Mouse (Mus musculus) limb, embryonic 14.5 days (tissue): ENCODE data around the gene Mia2. TPM values are rescaled to one million over a fixed set of nuclear protein-coding genes. Genes with fewer than 3 reads are reported as not detected.

ENCODE experiments used
- ATAC-seq: fragments of 200-750 bp; cut with Nextera tagmentation; 2 replicates; pipeline ENCODE4 v1.8.0; 2017; ENCODE audit warnings: low read depth, moderate number of reproducible peaks, moderate TSS enrichment; ENCODE audit not compliant: low FRiP score
- DNase-seq: peaks from one replicate; pipeline ENCODE4 v3.0.0-alpha.2; 2015; ENCODE audit warnings: low spot score
- H3K27ac ChIP-seq: fragments of 300-500 bp; sonication (generic); replicated peaks from 2 replicates; pipeline ENCODE4 v1.5.1; 2014; ENCODE audit warnings: low read depth, mild to moderate bottlenecking, low read length, moderate library complexity, mixed read lengths
- H3K27me3 ChIP-seq: fragments of 300-500 bp; sonication (generic); 2 replicates; pipeline ENCODE4 v1.6.1; 2014; ENCODE audit warnings: low read length, mixed read lengths; ENCODE audit not compliant: control insufficient read depth, insufficient read depth
- H3K36me3 ChIP-seq: fragments of 300-500 bp; sonication (generic); 2 replicates; pipeline ENCODE4 v1.6.1; 2014; ENCODE audit warnings: mild to moderate bottlenecking, low read length, moderate library complexity, mixed read lengths; ENCODE audit not compliant: control insufficient read depth, insufficient read depth
- H3K4me1 ChIP-seq: fragments of 300-500 bp; sonication (generic); 2 replicates; pipeline ENCODE4 v1.6.1; 2014; ENCODE audit warnings: antibody characterized with exemption, low read length, mixed read lengths; ENCODE audit not compliant: control insufficient read depth, insufficient read depth
- H3K4me2 ChIP-seq: fragments of 300-500 bp; sonication (generic); replicated peaks from 2 replicates; pipeline ENCODE4 v1.6.1; 2014; ENCODE audit warnings: low read depth, mild to moderate bottlenecking, low read length, moderate library complexity; ENCODE audit not compliant: severe bottlenecking
- H3K4me3 ChIP-seq: fragments of 300-500 bp; sonication (generic); replicated peaks from 2 replicates; pipeline ENCODE4 v1.5.1; 2014; ENCODE audit warnings: low read length
- H3K9ac ChIP-seq: fragments of 300-500 bp; sonication (generic); 2 replicates; pipeline ENCODE4 v1.6.1; 2014; ENCODE audit warnings: mild to moderate bottlenecking, low read depth, low read length, moderate library complexity; ENCODE audit not compliant: severe bottlenecking
- H3K9me3 ChIP-seq: fragments of 300-500 bp; sonication (generic); 2 replicates; pipeline ENCODE4 v1.6.1; 2016; ENCODE audit warnings: low read length; ENCODE audit not compliant: control insufficient read depth
- POLR2A ChIP-seq: fragments of 200-500 bp; IDR thresholded peaks from 2 replicates; pipeline ENCODE4 v1.8.0; 2012; ENCODE audit warnings: inconsistent platforms, mild to moderate bottlenecking, moderate library complexity, borderline replicate concordance; ENCODE audit not compliant: insufficient read depth, insufficient read length; ENCODE audit errors: extremely low read depth
- WGBS: fragments of 180-500 bp; shearing (Covaris S2); extraction: QIAGEN DNeasy Blood & Tissue Kit; methylation state at CpG from one replicate; pipeline ENCODE4 v1.1.7; 2014; 5-methylcytosine and 5-hydroxymethylcytosine counted together
- polyA plus RNA-seq, 2 experiments: library from polyadenylated mRNA; depleted of rRNA in 1 of 2; stranded (reverse) in 1 of 2; unstranded in 1 of 2; fragments of >200 nt; fragmentation: Nextera tagmentation in 1 of 2; extraction: Ambion mirVana in 1 of 2; gene quantifications; 2 replicates each; pipeline versions ENCODE4 v1.2.1 to v1.2.3; 2012 to 2014

Gene Mia2
- polyA plus RNA-seq, 2 experiments, result 59.1 to 61.8 TPM

DNA sequence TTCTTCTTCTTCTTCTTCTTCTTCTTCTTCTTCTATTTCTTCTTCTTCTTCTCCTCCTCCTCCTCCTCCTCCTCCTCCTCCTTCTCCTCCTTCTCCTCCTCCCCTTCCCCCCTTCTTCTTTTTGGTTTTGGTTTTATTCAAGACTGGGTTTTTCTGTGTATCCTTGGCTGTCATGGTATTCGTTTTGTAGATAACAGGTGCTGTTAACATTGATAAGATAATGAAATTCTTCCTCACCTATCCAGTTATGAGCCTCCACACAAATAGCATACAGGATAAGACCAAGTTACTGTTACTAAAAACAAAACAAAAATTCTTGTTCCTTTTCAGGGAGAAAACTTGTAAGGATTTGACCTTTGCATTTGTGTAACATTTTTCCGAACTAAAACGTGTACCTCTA lies 29.8 kb upstream of the Mia2 start:
- H3K9ac ChIP-seq, result 0 out of 2 replicates have a peak overlapping the region, but pooled peaks have one; percentile 56
- peak overlapping the region; percentile 81 for H3K27ac ChIP-seq

GRCm38 (mm10) chr12:59066448-59067077 lies 29.0 kb upstream of the Mia2 start, which contains the start of gene Pnn:
TSS of gene Pnn (plus strand) at chr12:59066884.
- no peaks in the 10 kb centered on the region for H3K9me3 ChIP-seq
- ATAC-seq (peak; percentile 99), DNase-seq (peak; percentile 98)
- H3K27me3 ChIP-seq, result no peaks in the 10 kb centered on the region
- H3K4me3 ChIP-seq, result peak within 1 kb of the TSS; percentile 77
- peak; percentile 78; the same call in 1 of the 2 replicates for TF ChIP-seq POLR2A
- WGBS, result under 1% methylated on average over 43 of the region's 43 CpGs
- H3K36me3 ChIP-seq, result peaks cover 35% of the 10 kb centered on the region
- H3K4me2 ChIP-seq, result peak within 1 kb of the TSS; percentile 72
- H3K27ac ChIP-seq, result peak within 1 kb of the TSS; percentile 81
- H3K9ac ChIP-seq, result peak within 1 kb of the TSS; percentile 96
- 0 out of 2 replicates have a peak, but pooled peaks cover 2% of the 10 kb centered on the region for H3K4me1 ChIP-seq

More for the DNA sequence above, 29.8 kb upstream of the Mia2 start:
- no peak for DNase-seq
- Histone ChIP-seq H3K4me1 (0 out of 2 replicates have a peak, but pooled peaks cover 2% of the 10 kb centered on the region), H3K36me3 (peaks cover 27% of the 10 kb centered on the region), H3K9me3 (no peaks in the 10 kb centered on the region), H3K27me3 (no peaks in the 10 kb centered on the region), H3K4me2 (peak overlapping the region; percentile 62), H3K4me3 (peak overlapping the region; percentile 77)
- no peak for TF ChIP-seq POLR2A
- ATAC-seq, result no peak
- WGBS, result 76% methylated on average over 3 of the region's 3 CpGs

GRCm38 (mm10) chr12:59067095-59067494 lies 28.5 kb upstream of the Mia2 start:
- Histone ChIP-seq H3K4me1 (0 out of 2 replicates have a peak, but pooled peaks cover 2% of the 10 kb centered on the region), H3K27ac (peak overlapping the region; percentile 78), H3K4me2 (peak overlapping the region; percentile 72), H3K9me3 (no peaks in the 10 kb centered on the region), H3K36me3 (peaks cover 40% of the 10 kb centered on the region), H3K9ac (peak overlapping the region; percentile 96), H3K4me3 (peak overlapping the region; percentile 77), H3K27me3 (no peaks in the 10 kb centered on the region)
- TF ChIP-seq POLR2A, result no peak
- ATAC-seq (peak; percentile 3), DNase-seq (no peak)
- under 1% methylated on average over 32 of the region's 41 CpGs for WGBS

GRCm38 (mm10) chr12:59068791-59069190 lies 26.8 kb upstream of the Mia2 start:
- Histone ChIP-seq H3K27ac (no peak overlapping the region), H3K4me2 (no peak overlapping the region), H3K4me1 (0 out of 2 replicates have a peak, but pooled peaks cover 2% of the 10 kb centered on the region), H3K9me3 (no peaks in the 10 kb centered on the region), H3K27me3 (no peaks in the 10 kb centered on the region), H3K9ac (no peak overlapping the region), H3K36me3 (peaks cover 51% of the 10 kb centered on the region), H3K4me3 (no peak overlapping the region)
- 92% methylated on average over 13 of the region's 13 CpGs for WGBS
- DNase-seq (no peak), ATAC-seq (no peak)
- no peak for TF ChIP-seq POLR2A

GRCm38 (mm10) chr12:59072286-59072685 lies 23.3 kb upstream of the Mia2 start:
- 89% methylated on average over 11 of the region's 11 CpGs for WGBS
- no peak overlapping the region for H3K4me2 ChIP-seq
- no peak for DNase-seq
- H3K9ac ChIP-seq, result no peak overlapping the region
- H3K27ac ChIP-seq, result no peak overlapping the region
- H3K27me3 ChIP-seq, result no peaks in the 10 kb centered on the region
- no peaks in the 10 kb centered on the region for H3K4me1 ChIP-seq
- peaks cover 55% of the 10 kb centered on the region for H3K36me3 ChIP-seq
- no peak for TF ChIP-seq POLR2A
- ATAC-seq, result no peak
- no peak overlapping the region for H3K4me3 ChIP-seq
- no peaks in the 10 kb centered on the region for H3K9me3 ChIP-seq
